9 mouse cellular contexts compared by ENCODE assay signal in the genomic region with DNA sequence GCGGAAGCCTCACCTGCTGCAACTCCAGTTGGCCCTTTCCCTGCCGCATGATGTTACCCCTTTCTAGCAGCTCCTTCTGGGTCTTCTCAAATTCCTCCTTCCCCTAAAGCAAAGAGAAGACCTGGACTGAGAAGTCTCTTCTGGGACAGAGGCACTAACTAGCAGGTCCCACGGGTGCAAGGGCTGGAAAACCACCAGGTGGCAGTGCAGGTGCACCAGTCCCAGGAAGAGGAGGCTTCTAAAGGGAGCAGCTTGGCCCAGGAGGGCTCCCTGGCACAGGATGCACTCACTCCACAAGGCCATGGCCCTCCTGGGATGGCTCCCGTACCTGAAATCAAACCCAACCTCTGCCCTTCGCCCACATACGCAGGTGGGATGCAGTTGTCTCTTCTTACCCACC. TPM values are rescaled to one million over a fixed set of nuclear protein-coding genes. Genes with fewer than 3 reads are reported as not detected.
A peak's percentile ranks its signal among the peaks of the same experiment; 100 is the strongest.
DNase-seq lines count a peak whose midpoint lies in the region; ATAC-seq and TF ChIP-seq lines count a peak whose summit lies in the region.
"Had no signal": no experiment of that assay in that cellular context is flagged by ENCODE, and none has a peak within 500 bp of the region (broad histone marks: within the 10 kb centered on the region; RNA-seq: fewer than 3 reads in every experiment).

No protein-coding gene starts in this region.

- no peak for TF ChIP-seq EP300 in liver, postnatal 0 days (IDR thresholded peaks at IDR 0.05; ENCODE audit: low read depth)

- no peaks in the 10 kb centered on the region for H3K27me3 ChIP-seq in forebrain, embryonic 14.5 days (replicated peaks; ENCODE audit: control insufficient read depth, insufficient read depth, low read length)
- H3K27me3 ChIP-seq in forebrain, embryonic 10.5 days (ENCODE audit: poor library complexity, severe bottlenecking): no peaks in the 10 kb centered on the region
- no peaks in the 10 kb centered on the region for H3K27me3 ChIP-seq in hindbrain, postnatal 0 days (ENCODE audit: insufficient read depth, low read length)
- no peaks in the 10 kb centered on the region for H3K27me3 ChIP-seq in liver, postnatal 0 days (ENCODE audit: insufficient read depth, low read length)
- H3K27me3 ChIP-seq in splenic B cell, adult 2 months (ENCODE audit: control insufficient read depth, insufficient read depth, low read length, poor library complexity, severe bottlenecking): no peaks in the 10 kb centered on the region; the same call in 1 of the 2 replicates

- H3K36me3 ChIP-seq in forebrain, embryonic 14.5 days (ENCODE audit: control insufficient read depth, insufficient read depth, low read length): peaks cover 71% of the 10 kb centered on the region
- peaks cover 96% of the 10 kb centered on the region for H3K36me3 ChIP-seq in forebrain, embryonic 10.5 days (replicated peaks)
- peaks cover 47% of the 10 kb centered on the region for H3K36me3 ChIP-seq in hindbrain, postnatal 0 days (ENCODE audit: insufficient read depth, low read length)
- peaks cover 29% of the 10 kb centered on the region for H3K36me3 ChIP-seq in liver, postnatal 0 days (replicated peaks; ENCODE audit: insufficient read depth, low read length)
- H3K36me3 ChIP-seq in splenic B cell, adult 2 months (ENCODE audit: control insufficient read depth, insufficient read depth, low read length, poor library complexity, severe bottlenecking): no peaks in the 10 kb centered on the region

- DNase-seq in forebrain, embryonic 14.5 days (ENCODE audit: low spot score): peak; percentile 76
- no peak for DNase-seq in forebrain, embryonic 10.5 days (ENCODE audit: extremely low spot score, low spot score)
- peak; percentile 48 for DNase-seq in urinary bladder, adult 2 months (ENCODE audit: low spot score)
- no peak for DNase-seq in urinary bladder, adult 18-20 months (ENCODE audit: low spot score in 2 of 2)
- peak; percentile 92 to 94 for DNase-seq in cerebellum, postnatal 36 days
- peak; percentile 82 for DNase-seq in hindbrain, postnatal 0 days (ENCODE audit: low spot score)
- peak; percentile 73 for DNase-seq in liver, postnatal 0 days
- peak; percentile 72 for DNase-seq in splenic B cell, adult 2 months (ENCODE audit: low read depth, low spot score)

- no peak overlapping the region for H3K9ac ChIP-seq in forebrain, embryonic 14.5 days (ENCODE audit: low read length)
- no peak overlapping the region for H3K9ac ChIP-seq in hindbrain, postnatal 0 days (replicated peaks; ENCODE audit: low read length)
- H3K9ac ChIP-seq in liver, postnatal 0 days (replicated peaks): no peak overlapping the region

- H3K4me1 ChIP-seq in forebrain, embryonic 14.5 days (ENCODE audit: control insufficient read depth, insufficient read depth, low read length): peaks cover 18% of the 10 kb centered on the region
- H3K4me1 ChIP-seq in forebrain, embryonic 10.5 days: peaks cover 21% of the 10 kb centered on the region
- H3K4me1 ChIP-seq in hindbrain, postnatal 0 days (ENCODE audit: insufficient read depth, low read length): peaks cover 22% of the 10 kb centered on the region
- H3K4me1 ChIP-seq in liver, postnatal 0 days (ENCODE audit: insufficient read depth): peaks cover 3% of the 10 kb centered on the region; the same call in 1 of the 2 replicates

- no peak overlapping the region for H3K27ac ChIP-seq in forebrain, embryonic 14.5 days (ENCODE audit: low read depth, low read length)
- no peak overlapping the region for H3K27ac ChIP-seq in forebrain, embryonic 10.5 days
- no peak overlapping the region for H3K27ac ChIP-seq in hindbrain, postnatal 0 days
- no peak overlapping the region for H3K27ac ChIP-seq in liver, postnatal 0 days (ENCODE audit: low read depth)

- no peak overlapping the region for H3K4me3 ChIP-seq in forebrain, embryonic 14.5 days (ENCODE audit: low read depth, low read length)
- no peak overlapping the region for H3K4me3 ChIP-seq in forebrain, embryonic 10.5 days
- H3K4me3 ChIP-seq in hindbrain, postnatal 0 days (ENCODE audit: low read length): no peak overlapping the region
- H3K4me3 ChIP-seq in liver, postnatal 0 days (ENCODE audit: low read depth, low read length): no peak overlapping the region

- H3K4me2 ChIP-seq in forebrain, embryonic 14.5 days (ENCODE audit: low read length): no peak overlapping the region
- no peak overlapping the region for H3K4me2 ChIP-seq in hindbrain, postnatal 0 days (ENCODE audit: low read depth, low read length)
- no peak overlapping the region for H3K4me2 ChIP-seq in liver, postnatal 0 days (ENCODE audit: low read depth, low read length)

- 83% methylated on average over 6 of the region's 6 CpGs for WGBS in forebrain, embryonic 14.5 days
- WGBS in forebrain, embryonic 10.5 days: 78% methylated on average over 6 of the region's 6 CpGs
- WGBS in hindbrain, postnatal 0 days: 74% methylated on average over 6 of the region's 6 CpGs
- WGBS in liver, postnatal 0 days (ENCODE audit: insufficient replicate concordance): 62% methylated on average over 6 of the region's 6 CpGs

- no peaks in the 10 kb centered on the region for H3K9me3 ChIP-seq in forebrain, embryonic 14.5 days (replicated peaks; ENCODE audit: control insufficient read depth, low read length)
- no peaks in the 10 kb centered on the region for H3K9me3 ChIP-seq in forebrain, embryonic 10.5 days
- no peaks in the 10 kb centered on the region for H3K9me3 ChIP-seq in hindbrain, postnatal 0 days (ENCODE audit: low read length)
- no peaks in the 10 kb centered on the region for H3K9me3 ChIP-seq in liver, postnatal 0 days (ENCODE audit: low read length)

- peak; percentile 87 for TF ChIP-seq CTCF in hindbrain, postnatal 0 days (IDR thresholded peaks at IDR 0.05; ENCODE audit: low read depth)
- TF ChIP-seq CTCF in liver, postnatal 0 days (IDR thresholded peaks at IDR 0.05; ENCODE audit: low read depth): peak; percentile 81

- 0 out of 2 replicates have a peak, but pooled peaks have one; percentile 25 for ATAC-seq in forebrain, embryonic 14.5 days
- no peak for ATAC-seq in hindbrain, postnatal 0 days
- no peak; the same call in 1 of the 2 replicates for ATAC-seq in liver, postnatal 0 days

RNA-seq across cellular contexts. Expression of gene Ctrb1, which starts 21.8 kb away (rescaled TPM):
- polyA plus RNA-seq in forebrain, embryonic 14.5 days (2014; fragmentation: Nextera tagmentation; extraction: Ambion mirVana): not detected in 2 replicates
- polyA plus RNA-seq in forebrain, embryonic 10.5 days (2016; fragmentation: Nextera tagmentation; extraction: Ambion mirVana): not detected in 2 replicates
- 0.40 and 2.3 TPM in 2 replicates for polyA plus RNA-seq in urinary bladder, adult 2 months (2012; rRNA removed)
- total RNA-seq in hindbrain, postnatal 0 days (2014; rRNA removed): not detected in 2 replicates
- polyA plus RNA-seq in hindbrain, postnatal 0 days (2015; fragmentation: Nextera tagmentation; extraction: Ambion mirVana): not detected in 2 replicates
- 0.13 and 38.9 TPM in 2 replicates for polyA plus RNA-seq in liver, postnatal 0 days (2015; fragmentation: Nextera tagmentation; extraction: Ambion mirVana)
- total RNA-seq: layer of hippocampus, adult 18-20 months had no signal

RNA-seq across cellular contexts. Expression of gene Bcar1, which starts 31.0 kb away (rescaled TPM):
- 41.2 and 44.2 TPM in 2 replicates for polyA plus RNA-seq in forebrain, embryonic 14.5 days (2014; fragmentation: Nextera tagmentation; extraction: Ambion mirVana)
- polyA plus RNA-seq in forebrain, embryonic 10.5 days (2016; fragmentation: Nextera tagmentation; extraction: Ambion mirVana): 46.6 and 49.9 TPM in 2 replicates
- polyA plus RNA-seq in urinary bladder, adult 2 months (2012; rRNA removed): 40.1 and 42.5 TPM in 2 replicates
- total RNA-seq in hindbrain, postnatal 0 days (2014; rRNA removed): 93.6 and 100 TPM in 2 replicates
- 42.6 and 48.8 TPM in 2 replicates for polyA plus RNA-seq in hindbrain, postnatal 0 days (2015; fragmentation: Nextera tagmentation; extraction: Ambion mirVana)
- polyA plus RNA-seq in liver, postnatal 0 days (2015; fragmentation: Nextera tagmentation; extraction: Ambion mirVana): 9.9 and 11.6 TPM in 2 replicates

Comparison
In these comparisons a context has a peak if more than half of its experiments do, and no peak if none do; other contexts are left out.
1. DNase-seq: peak in forebrain, embryonic 14.5 days (single experiment), urinary bladder, adult 2 months (single experiment), cerebellum, postnatal 36 days (2 of 2), hindbrain, postnatal 0 days (single experiment), liver, postnatal 0 days (single experiment) and splenic B cell, adult 2 months (single experiment); none in forebrain, embryonic 10.5 days (single experiment) and urinary bladder, adult 18-20 months (0 of 2).